Mouse (Mus musculus): ENCODE results near the gene Abhd14a.

Gene Abhd14a

GRCm38 (mm10) chr9:106469317-106469716, 21.8 kb upstream of the Abhd14a start:
- DNase-seq (ENCODE audit: low spot score), result no peak

GRCm38 (mm10) chr9:106467746-106468145, 20.3 kb upstream of the Abhd14a start:
- DNase-seq (ENCODE audit: low spot score), result no peak

- DNase-seq (ENCODE audit: low spot score), result no peak
These were observed 19.2 kb upstream of the Abhd14a start for GRCm38 (mm10) chr9:106466721-106467120.

GRCm38 (mm10) chr9:106465571-106466200, 18.2 kb upstream of the Abhd14a start, which contains the start of gene Gpr62:
Gene Gpr62, minus strand, starts transcription at chr9:106465938.
- DNase-seq (ENCODE audit: low spot score), result no peak

GRCm38 (mm10) chr9:106464751-106465541, 17.5 kb upstream of the Abhd14a start:
- peak; percentile 40 for DNase-seq (ENCODE audit: low spot score)

- no peak for DNase-seq (ENCODE audit: low spot score)
These were observed 15.9 kb upstream of the Abhd14a start for GRCm38 (mm10) chr9:106463122-106464063.

- no peak for DNase-seq (ENCODE audit: low spot score)
These were observed 14.9 kb upstream of the Abhd14a start for GRCm38 (mm10) chr9:106462430-106462800.

- no peak for DNase-seq (ENCODE audit: low spot score)
These were observed 14.4 kb upstream of the Abhd14a start for GRCm38 (mm10) chr9:106461641-106462429.

GRCm38 (mm10) chr9:106461026-106461415, 13.5 kb upstream of the Abhd14a start:
- no peak for DNase-seq (ENCODE audit: low spot score)

- no peak for DNase-seq (ENCODE audit: low spot score)
These were observed 13.0 kb upstream of the Abhd14a start for GRCm38 (mm10) chr9:106460401-106461025.

- DNase-seq (ENCODE audit: low spot score), result no peak
These were observed 12.5 kb upstream of the Abhd14a start for GRCm38 (mm10) chr9:106459946-106460345.

- no peak for DNase-seq (ENCODE audit: low spot score)
These were observed 10.4 kb upstream of the Abhd14a start for GRCm38 (mm10) chr9:106457920-106458319.

GRCm38 (mm10) chr9:106457163-106457559, 9.7 kb upstream of the Abhd14a start:
- no peak for DNase-seq (ENCODE audit: low spot score)

- DNase-seq (ENCODE audit: low spot score), result no peak
These were observed 9.1 kb upstream of the Abhd14a start for GRCm38 (mm10) chr9:106456325-106457162.

GRCm38 (mm10) chr9:106454888-106455681, 7.6 kb upstream of the Abhd14a start:
- DNase-seq (ENCODE audit: low spot score), result no peak

- DNase-seq (ENCODE audit: low spot score), result no peak
These were observed 6.7 kb upstream of the Abhd14a start for GRCm38 (mm10) chr9:106454071-106454761.

- DNase-seq (ENCODE audit: low spot score), result no peak
These were observed 6.0 kb upstream of the Abhd14a start, which contains the start of gene Pcbp4 for GRCm38 (mm10) chr9:106453271-106454070. Gene Pcbp4, plus strand, starts transcription at chr9:106453291.

- DNase-seq (ENCODE audit: low spot score), result no peak
These were observed 5.3 kb upstream of the Abhd14a start for GRCm38 (mm10) chr9:106452821-106453220.

Data from T-cell, adult 2 months (primary cell).